Mouse (Mus musculus) stomach, postnatal 0 days (tissue): Measurements from ENCODE around the gene Dcun1d3. TPM values are rescaled to one million over a fixed set of nuclear protein-coding genes. Genes with fewer than 3 reads are reported as not detected.

Experiments used
- ATAC-seq: fragments of 200-750 bp; cut with Nextera tagmentation; 2 replicates; pipeline ENCODE4 v1.8.0; 2017; ENCODE audit not compliant: low FRiP score, low TSS enrichment
- DNase-seq: peaks from one replicate; pipeline ENCODE4 v3.0.0-alpha.2; 2016; ENCODE audit warnings: low spot score
- H3K27ac ChIP-seq: fragments of 300-500 bp; sonication (generic); replicated peaks from 2 replicates; pipeline ENCODE4 v1.5.1; 2014; ENCODE audit warnings: mild to moderate bottlenecking, control low read depth
- H3K27me3 ChIP-seq: fragments of 300-500 bp; sonication (generic); 2 replicates; pipeline ENCODE4 v1.6.1; 2014; ENCODE audit warnings: low read length; ENCODE audit not compliant: control insufficient read depth, insufficient read depth
- H3K36me3 ChIP-seq: fragments of 300-500 bp; sonication (generic); 2 replicates; pipeline ENCODE4 v1.6.1; 2014; ENCODE audit warnings: low read length, mixed read lengths; ENCODE audit not compliant: control insufficient read depth, insufficient read depth
- H3K4me1 ChIP-seq: fragments of 300-500 bp; sonication (generic); replicated peaks from 2 replicates; pipeline ENCODE4 v1.6.1; 2014; ENCODE audit warnings: antibody characterized with exemption; ENCODE audit not compliant: control insufficient read depth, insufficient read depth
- H3K4me2 ChIP-seq: fragments of 300-500 bp; sonication (generic); replicated peaks from 2 replicates; pipeline ENCODE4 v1.6.1; 2014; ENCODE audit warnings: low read depth, mild to moderate bottlenecking, control low read depth, moderate library complexity
- H3K4me3 ChIP-seq: fragments of 300-500 bp; sonication (generic); 2 replicates; pipeline ENCODE4 v1.5.1; 2014; ENCODE audit warnings: low read depth, low read length, control low read depth
- H3K9ac ChIP-seq: fragments of 300-500 bp; sonication (generic); 2 replicates; pipeline ENCODE4 v1.6.1; 2014; ENCODE audit warnings: mild to moderate bottlenecking, low read length, control low read depth, mixed read lengths
- H3K9me3 ChIP-seq: fragments of 300-500 bp; sonication (generic); 2 replicates; pipeline ENCODE4 v1.6.1; 2016; ENCODE audit warnings: low read length; ENCODE audit not compliant: control insufficient read depth
- CTCF ChIP-seq: IDR thresholded peaks from 2 replicates; pipeline ENCODE4 v1.5.1; 2016; ENCODE audit warnings: antibody characterized with exemption, low read depth, mild to moderate bottlenecking, moderate library complexity
- EP300 ChIP-seq: optimal IDR thresholded peaks from 2 replicates; pipeline ENCODE3; 2016; ENCODE audit warnings: antibody characterized with exemption
- WGBS: fragments of 180-500 bp; shearing (Covaris S2); extraction: QIAGEN DNeasy Blood & Tissue Kit; methylation state at CpG from one replicate; pipeline ENCODE4 v1.1.7; 2014; 5-methylcytosine and 5-hydroxymethylcytosine counted together
- polyA plus RNA-seq: library from polyadenylated mRNA; unstranded; fragments of >200 nt; fragmentation: Nextera tagmentation; extraction: Ambion mirVana; gene quantifications from 2 replicates; pipeline ENCODE4 v1.2.1, GENCODE M21; 2015

Dcun1d3 gene
- polyA plus RNA-seq, 1 experiment from 2014 or later, result 11.5 TPM

- no peak overlapping the region for H3K27ac ChIP-seq
- H3K27me3 ChIP-seq, result no peaks in the 10 kb centered on the region
- no peak for TF ChIP-seq CTCF
- TF ChIP-seq EP300, result no peak
- no peaks in the 10 kb centered on the region for H3K36me3 ChIP-seq
- ATAC-seq, result no peak
- DNase-seq, result no peak
- no peak overlapping the region for H3K4me3 ChIP-seq
- no peak overlapping the region for H3K4me2 ChIP-seq
- 90% methylated on average over 8 of the region's 8 CpGs for WGBS
- H3K4me1 ChIP-seq, result 0 out of 2 replicates have a peak, but pooled peaks cover 4% of the 10 kb centered on the region
- no peak overlapping the region for H3K9ac ChIP-seq
- no peaks in the 10 kb centered on the region for H3K9me3 ChIP-seq
Observed at GRCm38 (mm10) chr7:119897521-119898109, 1.5 kb upstream of the Dcun1d3 start.

GRCm38 (mm10) chr7:119894818-119895544 is 1.1 kb downstream of the Dcun1d3 start:
- H3K9ac ChIP-seq, result peak overlapping the region; percentile 87
- no peak for DNase-seq
- H3K27me3 ChIP-seq, result no peaks in the 10 kb centered on the region
- H3K27ac ChIP-seq, result peak overlapping the region; percentile 96
- no peaks in the 10 kb centered on the region for H3K36me3 ChIP-seq
- H3K4me3 ChIP-seq, result peak overlapping the region; percentile 76
- 0 out of 2 replicates have a peak, but pooled peaks have one; percentile 18 for ATAC-seq
- WGBS, result 2% methylated on average over 15 of the region's 15 CpGs
- H3K9me3 ChIP-seq, result no peaks in the 10 kb centered on the region
- H3K4me1 ChIP-seq, result 0 out of 2 replicates have a peak, but pooled peaks cover 4% of the 10 kb centered on the region
- no peak for TF ChIP-seq CTCF
- no peak for TF ChIP-seq EP300
- H3K4me2 ChIP-seq, result peak overlapping the region; percentile 90

GRCm38 (mm10) chr7:119892742-119893141 is 3.4 kb downstream of the Dcun1d3 start:
- no peak overlapping the region for H3K27ac ChIP-seq
- WGBS, result 87% methylated on average over 4 of the region's 4 CpGs
- H3K4me3 ChIP-seq, result no peak overlapping the region
- TF ChIP-seq EP300 (no peak), CTCF (no peak)
- H3K36me3 ChIP-seq, result no peaks in the 10 kb centered on the region
- ATAC-seq (no peak), DNase-seq (no peak)
- no peaks in the 10 kb centered on the region for H3K9me3 ChIP-seq
- H3K4me2 ChIP-seq, result no peak overlapping the region
- no peak overlapping the region for H3K9ac ChIP-seq
- no peaks in the 10 kb centered on the region for H3K27me3 ChIP-seq
- 0 out of 2 replicates have a peak, but pooled peaks cover 4% of the 10 kb centered on the region for H3K4me1 ChIP-seq

- no peak overlapping the region for H3K4me3 ChIP-seq
- DNase-seq, result no peak
- no peak for ATAC-seq
- H3K4me1 ChIP-seq, result 0 out of 2 replicates have a peak, but pooled peaks cover 4% of the 10 kb centered on the region
- no peak overlapping the region for H3K9ac ChIP-seq
- no peaks in the 10 kb centered on the region for H3K36me3 ChIP-seq
- 85% methylated on average over 1 of the region's 1 CpGs for WGBS
- no peaks in the 10 kb centered on the region for H3K9me3 ChIP-seq
- TF ChIP-seq EP300 (no peak), CTCF (no peak)
- no peak overlapping the region for H3K4me2 ChIP-seq
- no peaks in the 10 kb centered on the region for H3K27me3 ChIP-seq
- H3K27ac ChIP-seq, result no peak overlapping the region
Observed at GRCm38 (mm10) chr7:119892198-119892597, 3.9 kb downstream of the Dcun1d3 start.

GRCm38 (mm10) chr7:119887887-119888286 is 8.2 kb downstream of the Dcun1d3 start:
- Histone ChIP-seq H3K4me3 (no peak overlapping the region), H3K9ac (no peak overlapping the region), H3K4me2 (no peak overlapping the region), H3K27ac (no peak overlapping the region), H3K27me3 (no peaks in the 10 kb centered on the region), H3K4me1 (no peaks in the 10 kb centered on the region), H3K9me3 (no peaks in the 10 kb centered on the region), H3K36me3 (0 out of 2 replicates have a peak, but pooled peaks cover 2% of the 10 kb centered on the region)
- 80% methylated on average over 4 of the region's 4 CpGs for WGBS
- TF ChIP-seq EP300 (no peak), CTCF (no peak)
- ATAC-seq (no peak), DNase-seq (no peak)

GRCm38 (mm10) chr7:119881229-119881628 is 14.9 kb downstream of the Dcun1d3 start:
- Histone ChIP-seq H3K9ac (no peak overlapping the region), H3K4me1 (no peaks in the 10 kb centered on the region), H3K4me3 (no peak overlapping the region), H3K27ac (no peak overlapping the region), H3K4me2 (no peak overlapping the region), H3K9me3 (no peaks in the 10 kb centered on the region), H3K27me3 (no peaks in the 10 kb centered on the region), H3K36me3 (0 out of 2 replicates have a peak, but pooled peaks cover 2% of the 10 kb centered on the region)
- ATAC-seq (no peak), DNase-seq (no peak)
- TF ChIP-seq CTCF (no peak), EP300 (no peak)
- WGBS, result 89% methylated on average over 2 of the region's 2 CpGs
